Mouse (Mus musculus): Measurements from ENCODE around the gene Cntn4. TPM values are rescaled to one million over a fixed set of nuclear protein-coding genes. Genes with fewer than 3 reads are reported as not detected.

Cntn4 gene
- polyA plus RNA-seq, 1 experiment from 2014 or later, result 37.6 TPM

DNA sequence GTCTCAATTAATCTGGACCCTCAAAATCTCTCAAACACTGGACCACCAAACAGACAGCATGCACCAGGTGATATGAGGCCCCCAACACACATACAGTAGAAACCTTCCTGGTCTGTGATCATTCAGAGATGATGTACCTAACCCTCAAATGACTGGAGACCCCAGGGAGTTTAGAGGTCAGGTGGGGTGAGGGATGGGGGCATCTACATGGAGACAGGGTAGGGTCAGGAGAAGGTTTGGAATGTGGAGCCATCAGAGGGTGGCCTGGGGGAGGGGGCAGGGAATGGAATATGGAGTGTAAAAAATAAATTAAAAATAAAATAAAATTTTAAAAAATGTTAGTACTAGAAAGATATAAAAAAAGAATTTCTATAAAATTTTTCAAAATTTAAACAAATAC is 157.6 kb downstream of the Cntn4 start:
- H3K27me3 ChIP-seq (replicated peaks), result no peaks in the 10 kb centered on the region
- H3K36me3 ChIP-seq, result no peaks in the 10 kb centered on the region
- H3K4me2 ChIP-seq, result no peak overlapping the region
- H3K4me3 ChIP-seq (replicated peaks), result no peak overlapping the region
- no peak overlapping the region for H3K27ac ChIP-seq (replicated peaks)
- H3K4me1 ChIP-seq, result no peaks in the 10 kb centered on the region
- H3K9me3 ChIP-seq (replicated peaks), result no peaks in the 10 kb centered on the region
- no peak overlapping the region for H3K9ac ChIP-seq (replicated peaks)
- no peak for ATAC-seq (ENCODE audit: low FRiP score)

GRCm38 (mm10) chr6:105847296-105847695 is 169.8 kb downstream of the Cntn4 start:
- H3K4me3 ChIP-seq (replicated peaks), result no peak overlapping the region
- no peak overlapping the region for H3K9ac ChIP-seq (replicated peaks)
- no peaks in the 10 kb centered on the region for H3K36me3 ChIP-seq
- no peak overlapping the region for H3K4me2 ChIP-seq
- no peaks in the 10 kb centered on the region for H3K27me3 ChIP-seq (replicated peaks)
- H3K9me3 ChIP-seq (replicated peaks), result no peaks in the 10 kb centered on the region
- WGBS, result 42% methylated on average over 1 of the region's 1 CpGs
- peak; percentile 79; the same call in 1 of the 2 replicates for ATAC-seq (ENCODE audit: low FRiP score)
- no peak overlapping the region for H3K27ac ChIP-seq (replicated peaks)
- no peaks in the 10 kb centered on the region for H3K4me1 ChIP-seq

GRCm38 (mm10) chr6:105892838-105893237 is 215.4 kb downstream of the Cntn4 start:
- Histone ChIP-seq H3K4me2 (no peak overlapping the region), H3K9ac (replicated peaks) (no peak overlapping the region), H3K27me3 (replicated peaks) (no peaks in the 10 kb centered on the region), H3K27ac (replicated peaks) (no peak overlapping the region), H3K4me1 (no peaks in the 10 kb centered on the region), H3K9me3 (replicated peaks) (no peaks in the 10 kb centered on the region), H3K4me3 (replicated peaks) (no peak overlapping the region), H3K36me3 (no peaks in the 10 kb centered on the region)
- no peak for ATAC-seq (ENCODE audit: low FRiP score)
- 78% methylated on average over 4 of the region's 4 CpGs for WGBS

DNA sequence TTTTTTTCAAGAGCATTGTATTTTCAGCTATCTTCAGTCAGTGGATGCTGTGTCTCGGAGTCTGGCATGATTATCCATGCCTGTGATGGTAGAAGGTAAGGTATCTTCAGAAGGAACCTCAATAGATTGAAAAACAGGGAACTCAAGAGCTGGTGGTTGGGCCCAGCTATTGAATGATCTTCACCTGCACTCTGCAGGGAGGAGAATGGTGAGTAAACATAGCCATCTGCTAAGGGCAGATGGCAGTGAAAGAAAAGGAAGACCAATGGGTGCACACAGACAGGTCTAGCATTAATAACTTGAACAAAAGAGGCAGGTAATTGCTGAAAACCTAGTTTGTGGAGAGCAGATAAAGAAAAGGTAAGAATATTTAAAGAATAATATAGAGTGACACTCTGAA is 261.0 kb downstream of the Cntn4 start:
- no peak overlapping the region for H3K27ac ChIP-seq (replicated peaks)
- no peaks in the 10 kb centered on the region for H3K36me3 ChIP-seq
- no peak for ATAC-seq (ENCODE audit: low FRiP score)
- H3K27me3 ChIP-seq (replicated peaks), result no peaks in the 10 kb centered on the region
- no peak overlapping the region for H3K4me2 ChIP-seq
- no peak overlapping the region for H3K4me3 ChIP-seq (replicated peaks)
- H3K4me1 ChIP-seq, result no peaks in the 10 kb centered on the region
- H3K9me3 ChIP-seq (replicated peaks), result no peaks in the 10 kb centered on the region
- no peak overlapping the region for H3K9ac ChIP-seq (replicated peaks)
- 83% methylated on average over 1 of the region's 1 CpGs for WGBS

DNA sequence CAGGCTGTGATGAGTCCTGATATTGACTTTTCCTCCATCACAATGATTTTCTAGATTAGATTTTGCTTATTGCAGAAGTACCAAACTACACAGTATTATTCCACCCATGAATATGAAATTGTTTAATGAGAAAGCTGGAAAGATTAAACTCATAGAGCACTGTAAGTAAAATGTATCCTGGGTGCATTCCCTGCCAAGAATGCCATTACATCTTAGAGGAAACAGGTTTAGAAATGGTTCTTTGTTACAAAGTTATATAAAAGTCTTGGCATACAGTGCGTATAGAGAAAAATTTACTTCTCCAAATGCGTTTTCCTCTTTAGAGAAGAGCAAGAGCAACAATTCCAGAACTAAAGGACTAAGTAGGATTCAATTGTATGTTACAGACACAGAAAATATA is 261.8 kb downstream of the Cntn4 start:
- 76% methylated on average over 2 of the region's 2 CpGs for WGBS
- ATAC-seq (ENCODE audit: low FRiP score), result no peak

DNA sequence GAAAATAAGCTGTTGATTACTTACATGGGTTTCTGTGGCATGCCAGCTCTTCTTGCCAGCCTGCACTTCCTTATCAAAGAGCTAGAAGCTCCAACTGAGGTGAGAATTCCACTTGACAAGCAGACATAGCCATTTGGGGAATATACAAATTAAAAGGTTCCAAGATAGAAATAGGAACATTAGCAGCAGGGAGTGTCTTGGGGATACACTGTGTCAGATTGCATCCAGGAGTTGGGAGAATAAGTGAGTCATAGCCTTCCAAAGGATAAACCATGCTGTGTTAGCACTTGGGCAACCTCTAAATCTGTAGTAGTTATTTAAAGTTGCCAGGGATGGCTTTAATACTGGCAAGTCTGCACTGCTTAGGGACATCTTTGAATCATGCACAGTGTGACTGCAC is 263.1 kb downstream of the Cntn4 start:
- no peak for ATAC-seq (ENCODE audit: low FRiP score)
- H3K27ac ChIP-seq (replicated peaks), result no peak overlapping the region
- H3K4me2 ChIP-seq, result no peak overlapping the region
- no peaks in the 10 kb centered on the region for H3K36me3 ChIP-seq
- H3K27me3 ChIP-seq (replicated peaks), result no peaks in the 10 kb centered on the region
- H3K9me3 ChIP-seq (replicated peaks), result no peaks in the 10 kb centered on the region
- no peak overlapping the region for H3K9ac ChIP-seq (replicated peaks)
- H3K4me3 ChIP-seq (replicated peaks), result no peak overlapping the region
- H3K4me1 ChIP-seq, result no peaks in the 10 kb centered on the region

More for the DNA sequence above, 261.8 kb downstream of the Cntn4 start:
- no peak overlapping the region for H3K4me2 ChIP-seq
- H3K27me3 ChIP-seq (replicated peaks), result no peaks in the 10 kb centered on the region
- H3K27ac ChIP-seq (replicated peaks), result no peak overlapping the region
- no peaks in the 10 kb centered on the region for H3K36me3 ChIP-seq
- H3K4me3 ChIP-seq (replicated peaks), result no peak overlapping the region
- H3K9ac ChIP-seq (replicated peaks), result no peak overlapping the region
- H3K4me1 ChIP-seq, result no peaks in the 10 kb centered on the region
- H3K9me3 ChIP-seq (replicated peaks), result no peaks in the 10 kb centered on the region

DNA sequence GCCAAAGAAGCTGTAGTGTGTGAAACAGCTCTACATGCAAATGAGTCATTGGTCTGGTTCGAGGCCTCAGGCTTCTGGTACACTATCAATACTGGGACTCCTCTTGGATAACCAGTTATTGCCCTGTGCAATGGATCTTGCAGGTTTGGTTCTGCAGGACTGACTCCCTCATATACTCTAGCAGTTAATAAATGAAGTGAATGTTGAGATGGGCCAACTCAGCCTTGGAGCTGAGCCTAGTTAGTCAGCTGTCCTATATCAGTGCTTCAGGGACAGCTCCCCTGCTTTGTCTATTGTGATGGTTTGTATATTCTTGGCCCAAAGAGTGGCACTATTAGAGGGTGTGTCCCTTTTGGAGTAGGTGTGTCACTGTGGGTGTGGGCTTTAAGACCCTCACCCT is 314.0 kb downstream of the Cntn4 start:
- Histone ChIP-seq H3K27me3 (replicated peaks) (no peaks in the 10 kb centered on the region), H3K27ac (replicated peaks) (no peak overlapping the region), H3K9ac (replicated peaks) (no peak overlapping the region), H3K4me2 (no peak overlapping the region), H3K4me1 (no peaks in the 10 kb centered on the region), H3K4me3 (replicated peaks) (no peak overlapping the region), H3K9me3 (replicated peaks) (no peaks in the 10 kb centered on the region), H3K36me3 (no peaks in the 10 kb centered on the region)
- ATAC-seq (ENCODE audit: low FRiP score), result no peak
- WGBS, result 71% methylated on average over 1 of the region's 1 CpGs

- Histone ChIP-seq H3K27ac (replicated peaks) (no peak overlapping the region), H3K27me3 (replicated peaks) (no peaks in the 10 kb centered on the region), H3K4me1 (no peaks in the 10 kb centered on the region), H3K9ac (replicated peaks) (no peak overlapping the region), H3K36me3 (no peaks in the 10 kb centered on the region), H3K9me3 (replicated peaks) (no peaks in the 10 kb centered on the region), H3K4me2 (no peak overlapping the region), H3K4me3 (replicated peaks) (no peak overlapping the region)
- no peak for ATAC-seq (ENCODE audit: low FRiP score)
- WGBS, result 71% methylated on average over 5 of the region's 5 CpGs
Measured at GRCm38 (mm10) chr6:106013018-106013417, 335.6 kb downstream of the Cntn4 start.

- Histone ChIP-seq H3K27ac (replicated peaks) (no peak overlapping the region), H3K9me3 (replicated peaks) (no peaks in the 10 kb centered on the region), H3K27me3 (replicated peaks) (no peaks in the 10 kb centered on the region), H3K9ac (replicated peaks) (no peak overlapping the region), H3K4me1 (no peaks in the 10 kb centered on the region), H3K4me2 (no peak overlapping the region), H3K36me3 (no peaks in the 10 kb centered on the region), H3K4me3 (replicated peaks) (no peak overlapping the region)
- WGBS, result 61% methylated on average over 1 of the region's 1 CpGs
- ATAC-seq (ENCODE audit: low FRiP score), result no peak
Measured at GRCm38 (mm10) chr6:106015126-106015525, 337.7 kb downstream of the Cntn4 start.

DNA sequence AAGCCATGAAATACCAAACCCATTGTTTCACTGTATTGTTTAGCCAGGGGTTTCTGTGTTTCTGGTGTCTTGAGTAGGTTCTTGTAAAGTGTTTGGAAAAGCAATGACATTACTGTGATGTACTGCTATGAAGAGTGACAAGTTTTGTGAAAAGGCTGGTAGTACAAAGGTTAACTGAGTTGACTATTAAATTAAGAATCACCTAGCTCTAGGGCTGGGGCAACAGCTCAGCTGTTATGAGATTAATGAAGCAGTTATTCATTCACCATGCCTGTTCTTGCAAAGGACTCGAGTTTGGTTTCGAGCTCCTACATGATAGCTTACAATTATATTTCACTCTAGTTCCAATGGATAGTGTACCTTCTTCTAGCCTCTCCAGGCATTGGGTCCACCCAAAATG is 371.4 kb downstream of the Cntn4 start:
- no peaks in the 10 kb centered on the region for H3K9me3 ChIP-seq (replicated peaks)
- H3K9ac ChIP-seq (replicated peaks), result no peak overlapping the region
- H3K27me3 ChIP-seq (replicated peaks), result no peaks in the 10 kb centered on the region
- H3K4me1 ChIP-seq, result no peaks in the 10 kb centered on the region
- no peak overlapping the region for H3K4me2 ChIP-seq
- 84% methylated on average over 2 of the region's 2 CpGs for WGBS
- H3K27ac ChIP-seq (replicated peaks), result no peak overlapping the region
- no peak overlapping the region for H3K4me3 ChIP-seq (replicated peaks)
- no peak for ATAC-seq (ENCODE audit: low FRiP score)
- no peaks in the 10 kb centered on the region for H3K36me3 ChIP-seq

- 63% methylated on average over 1 of the region's 1 CpGs for WGBS
- no peaks in the 10 kb centered on the region for H3K36me3 ChIP-seq
- H3K27me3 ChIP-seq (replicated peaks), result no peaks in the 10 kb centered on the region
- no peak overlapping the region for H3K4me2 ChIP-seq
- H3K9me3 ChIP-seq (replicated peaks), result no peaks in the 10 kb centered on the region
- H3K4me1 ChIP-seq, result no peaks in the 10 kb centered on the region
- no peak overlapping the region for H3K4me3 ChIP-seq (replicated peaks)
- H3K27ac ChIP-seq (replicated peaks), result no peak overlapping the region
- H3K9ac ChIP-seq (replicated peaks), result no peak overlapping the region
- ATAC-seq (ENCODE audit: low FRiP score), result no peak
Measured at GRCm38 (mm10) chr6:106056123-106056522, 378.7 kb downstream of the Cntn4 start.

DNA sequence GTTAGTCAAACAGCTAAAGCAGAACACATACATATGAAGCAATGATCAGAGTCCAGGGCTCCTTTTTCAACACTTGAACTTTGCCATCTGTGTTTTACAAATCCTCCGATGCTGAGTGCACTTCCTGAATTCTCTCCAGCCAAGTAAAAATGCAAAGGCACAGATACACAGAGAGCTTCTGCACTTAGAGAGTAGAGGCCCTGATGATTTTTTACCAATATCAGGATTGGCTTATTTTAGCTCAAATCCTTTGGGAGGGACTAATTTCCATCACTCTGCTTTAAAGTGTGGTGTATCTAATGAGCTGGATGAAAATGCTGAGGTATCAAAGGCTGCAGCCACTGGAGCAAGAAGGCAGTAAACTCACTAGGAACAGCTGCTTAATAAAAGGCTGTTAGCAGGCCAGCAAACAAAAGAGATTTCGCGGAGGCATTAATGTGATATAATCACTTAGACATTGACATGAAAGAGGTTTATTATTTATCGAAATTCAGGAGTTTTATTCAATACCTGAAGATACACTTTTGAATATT is 400.7 kb downstream of the Cntn4 start:
- Histone ChIP-seq H3K36me3 (no peaks in the 10 kb centered on the region), H3K4me3 (replicated peaks) (no peak overlapping the region), H3K27ac (replicated peaks) (peak overlapping the region; percentile 37), H3K9me3 (replicated peaks) (no peaks in the 10 kb centered on the region), H3K27me3 (replicated peaks) (no peaks in the 10 kb centered on the region), H3K4me1 (0 out of 2 replicates have a peak, but pooled peaks cover 4% of the 10 kb centered on the region), H3K4me2 (no peak overlapping the region), H3K9ac (replicated peaks) (no peak overlapping the region)
- 22% methylated on average over 4 of the region's 4 CpGs for WGBS
- peak; percentile 45; the same call in 1 of the 2 replicates for ATAC-seq (ENCODE audit: low FRiP score)

GRCm38 (mm10) chr6:106078629-106079028 is 401.2 kb downstream of the Cntn4 start:
- Histone ChIP-seq H3K9ac (replicated peaks) (no peak overlapping the region), H3K36me3 (no peaks in the 10 kb centered on the region), H3K27ac (replicated peaks) (no peak overlapping the region), H3K4me3 (replicated peaks) (no peak overlapping the region), H3K4me2 (no peak overlapping the region), H3K9me3 (replicated peaks) (no peaks in the 10 kb centered on the region), H3K4me1 (0 out of 2 replicates have a peak, but pooled peaks cover 4% of the 10 kb centered on the region), H3K27me3 (replicated peaks) (no peaks in the 10 kb centered on the region)
- no peak for ATAC-seq (ENCODE audit: low FRiP score)
